Mouse (Mus musculus): Measurements from ENCODE around the gene Prodh2. TPM values are rescaled to one million over a fixed set of nuclear protein-coding genes. Genes with fewer than 3 reads are reported as not detected.
"Not testable (repeated sequence)": the region's sequence is repeated elsewhere in the genome, so short reads cannot be mapped to it uniquely, and the experiment has no call there.

Gene Prodh2
- total RNA-seq, 1 experiment from 2014 or later = not detected

DNA sequence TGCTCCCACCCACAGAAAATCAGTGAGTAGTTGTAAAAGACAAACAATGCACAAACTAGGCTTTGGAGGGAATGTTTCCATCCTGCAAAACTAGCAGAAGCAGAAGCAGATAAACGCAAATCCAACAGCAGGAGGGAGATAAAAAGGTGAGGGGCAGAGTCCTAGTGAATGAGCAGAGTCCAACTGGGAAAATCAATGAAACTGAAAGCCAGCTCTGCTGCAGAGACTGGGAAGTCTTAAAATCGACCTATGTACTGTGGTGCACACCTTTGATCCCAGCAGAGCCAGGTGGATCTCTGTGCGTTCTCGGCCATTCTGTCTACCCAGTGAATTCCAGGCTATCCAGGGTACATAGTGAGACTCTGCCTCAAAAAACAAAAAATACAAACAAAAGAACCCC is 18.4 kb upstream of the Prodh2 start:
- no peak for ATAC-seq (replicated peaks in 1 of 2; ENCODE audit: insufficient read depth in 1 of 2, low FRiP score in 2 of 2, low TSS enrichment in 1 of 2, low read depth in 1 of 2, poor library complexity in 2 of 2, severe bottlenecking in 2 of 2)

DNA sequence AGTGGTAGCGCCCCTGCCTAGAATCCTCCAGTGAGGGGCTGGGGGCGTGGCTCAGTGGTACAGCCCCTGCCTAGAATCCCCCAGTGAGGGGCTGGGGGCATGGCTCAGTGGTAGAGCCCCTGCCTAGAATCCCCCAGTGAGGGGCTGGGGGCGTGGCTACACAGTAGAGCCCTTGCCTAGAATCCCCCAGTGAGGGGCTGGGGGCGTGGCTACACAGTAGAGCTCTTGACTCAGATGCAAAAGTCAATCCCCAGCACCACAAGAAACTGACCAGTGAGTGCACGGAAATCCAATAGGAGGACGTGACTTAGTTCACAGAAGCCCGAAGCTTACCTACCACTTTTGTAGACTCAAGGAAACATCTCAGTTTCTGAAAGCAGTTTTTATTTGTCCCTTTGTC is 17.3 kb upstream of the Prodh2 start:
- not testable (repeated sequence) for ATAC-seq (replicated peaks in 1 of 2; ENCODE audit: insufficient read depth in 1 of 2, low FRiP score in 2 of 2, low TSS enrichment in 1 of 2, low read depth in 1 of 2, poor library complexity in 2 of 2, severe bottlenecking in 2 of 2)

DNA sequence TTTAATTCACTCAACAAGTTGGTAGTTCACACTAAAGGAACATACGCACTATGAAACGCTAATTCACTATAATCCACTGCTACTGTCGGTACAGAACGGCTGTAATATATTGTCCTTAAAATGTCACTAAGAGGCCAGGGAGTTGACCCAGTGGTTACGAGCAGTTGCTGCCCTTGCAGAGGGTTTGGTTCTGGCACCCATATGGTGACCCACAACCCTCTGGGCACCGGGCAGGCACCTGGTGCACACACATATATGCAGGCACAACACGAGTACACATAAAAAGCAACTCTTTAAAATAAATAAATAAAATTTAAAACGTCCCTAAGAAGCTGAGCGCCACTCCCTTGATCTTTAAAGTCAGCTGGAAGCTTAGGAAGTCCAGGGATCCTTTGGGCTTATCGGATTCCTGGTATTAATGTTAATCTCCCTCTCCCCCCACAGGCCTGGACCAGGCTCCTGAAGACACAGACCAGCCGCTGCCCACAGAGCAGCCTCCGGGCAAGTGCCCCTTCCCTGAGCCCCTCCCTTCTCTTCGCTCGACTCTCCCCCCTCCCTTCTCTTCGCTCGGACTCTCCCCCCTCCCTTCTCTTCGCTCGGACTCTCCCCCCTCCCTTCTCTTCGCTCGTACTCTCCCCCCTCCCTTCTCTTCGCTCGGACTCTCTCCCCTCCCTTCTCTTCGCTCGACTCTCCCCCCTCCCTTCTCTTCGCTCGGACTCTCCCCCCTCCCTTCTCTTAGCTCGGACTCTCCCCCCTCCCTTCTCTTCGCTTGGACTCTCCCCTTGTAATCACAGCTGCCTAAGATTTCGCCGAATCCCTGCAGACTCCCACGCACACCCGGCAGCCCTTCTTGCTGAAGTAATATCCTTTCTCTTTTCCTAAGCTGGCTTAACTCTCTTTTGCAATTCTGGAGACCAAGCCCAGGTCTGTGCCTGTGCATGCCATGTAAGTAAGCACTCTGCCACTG is 15.7 kb upstream of the Prodh2 start:
- no peak for ATAC-seq (replicated peaks in 1 of 2; ENCODE audit: insufficient read depth in 1 of 2, low FRiP score in 2 of 2, low TSS enrichment in 1 of 2, low read depth in 1 of 2, poor library complexity in 2 of 2, severe bottlenecking in 2 of 2)

DNA sequence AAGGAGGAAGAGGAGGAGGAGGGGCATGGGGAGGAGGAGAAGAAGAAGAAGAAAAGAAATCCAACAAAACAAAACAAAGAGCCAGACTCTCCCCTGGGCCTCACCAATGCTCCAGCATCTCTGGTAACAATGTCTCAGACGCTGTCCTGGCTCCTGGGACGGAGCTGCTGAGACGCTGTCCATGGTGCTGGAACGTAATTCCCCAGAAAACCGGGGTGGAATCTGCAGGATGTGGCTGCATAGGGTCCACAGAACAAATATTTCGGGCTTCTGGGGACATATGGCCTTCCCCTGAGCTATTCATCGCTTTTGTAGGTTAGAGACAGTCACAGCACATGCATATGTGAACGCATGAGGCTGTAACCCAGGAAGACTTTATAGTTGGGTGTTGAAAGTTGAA is 9.2 kb upstream of the Prodh2 start:
- 0 out of 4 replicates have a peak, but pooled peaks of 1 of the 2 experiments have one; percentile 32 for ATAC-seq (replicated peaks in 1 of 2; ENCODE audit: insufficient read depth in 1 of 2, low FRiP score in 2 of 2, low TSS enrichment in 1 of 2, low read depth in 1 of 2, poor library complexity in 2 of 2, severe bottlenecking in 2 of 2)

DNA sequence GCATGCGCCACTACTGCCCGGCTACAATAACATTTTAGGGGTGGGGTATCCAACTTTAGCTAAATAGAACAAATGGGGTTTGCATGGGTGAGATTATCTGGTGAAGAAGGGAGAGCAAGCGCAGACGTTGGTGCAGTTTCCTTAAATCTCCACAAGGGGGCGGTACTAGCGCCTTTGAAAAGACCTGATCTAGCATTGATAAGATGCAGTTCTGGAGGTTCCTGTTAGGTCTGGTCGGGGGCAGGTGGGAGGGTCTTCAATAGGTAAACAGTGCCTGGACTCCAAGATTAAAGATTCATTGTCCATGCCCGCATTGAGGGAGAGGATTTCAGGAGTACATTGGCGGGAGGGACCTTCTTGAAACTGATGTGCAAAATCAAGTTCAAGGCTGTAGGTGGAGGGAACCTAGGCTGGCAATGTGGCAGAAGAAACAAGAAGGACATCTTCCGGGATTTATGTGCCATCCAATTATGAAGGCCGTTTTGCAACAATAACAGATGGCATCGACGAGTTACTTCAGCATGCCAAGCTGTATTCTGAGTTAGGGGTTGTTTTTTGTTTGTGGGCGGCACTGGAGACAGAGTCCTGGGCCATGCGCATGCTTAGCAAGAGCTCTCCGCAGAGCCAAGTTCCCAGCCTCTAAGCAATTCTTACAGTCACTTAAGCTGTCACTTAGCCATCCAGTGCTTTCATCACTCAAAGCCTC is 3.0 kb upstream of the Prodh2 start:
- ATAC-seq (replicated peaks in 1 of 2; ENCODE audit: insufficient read depth in 1 of 2, low FRiP score in 2 of 2, low TSS enrichment in 1 of 2, low read depth in 1 of 2, poor library complexity in 2 of 2, severe bottlenecking in 2 of 2) = no peak

DNA sequence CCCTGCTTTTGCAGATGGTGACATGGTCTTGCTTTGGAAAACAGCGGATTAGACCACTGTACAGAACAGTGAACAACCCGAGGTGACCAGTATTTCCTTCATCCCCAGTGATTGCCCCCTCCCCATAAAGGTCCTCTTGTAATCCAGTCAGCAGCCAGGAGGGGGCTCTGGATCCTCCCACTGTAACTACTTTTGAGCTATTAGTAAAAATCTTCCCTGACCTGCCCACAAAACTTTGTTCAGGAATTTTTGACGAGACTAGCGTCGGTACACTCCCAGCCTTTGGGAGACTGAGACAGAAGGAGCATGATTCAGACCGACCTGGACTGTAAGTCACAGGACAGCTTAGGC is 2.5 kb upstream of the Prodh2 start:
- ATAC-seq (replicated peaks in 1 of 2; ENCODE audit: insufficient read depth in 1 of 2, low FRiP score in 2 of 2, low TSS enrichment in 1 of 2, low read depth in 1 of 2, poor library complexity in 2 of 2, severe bottlenecking in 2 of 2) = no peak

DNA sequence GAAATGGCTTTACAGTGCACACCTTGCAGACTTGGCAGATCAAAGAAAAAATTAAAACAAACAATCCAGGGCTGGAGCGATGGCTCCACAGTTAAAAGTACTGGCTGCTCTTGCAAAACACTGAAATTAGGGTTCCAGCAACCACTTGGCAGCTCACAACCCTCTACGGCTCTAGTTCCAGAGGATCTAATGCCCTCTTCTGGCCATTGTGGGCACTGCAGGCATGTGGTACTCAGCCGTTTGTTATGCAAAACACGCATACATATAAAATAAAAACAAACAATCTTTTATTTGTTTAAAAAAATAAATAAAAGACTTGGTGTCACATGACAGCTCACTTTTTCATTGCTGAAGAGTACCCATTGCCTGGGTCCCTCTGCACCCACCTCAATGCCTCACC is 657 bp upstream of the Prodh2 start:
- peak; percentile 51 to 59; a peak in 2 of 4 replicates for ATAC-seq (replicated peaks in 1 of 2; ENCODE audit: insufficient read depth in 1 of 2, low FRiP score in 2 of 2, low TSS enrichment in 1 of 2, low read depth in 1 of 2, poor library complexity in 2 of 2, severe bottlenecking in 2 of 2)

DNA sequence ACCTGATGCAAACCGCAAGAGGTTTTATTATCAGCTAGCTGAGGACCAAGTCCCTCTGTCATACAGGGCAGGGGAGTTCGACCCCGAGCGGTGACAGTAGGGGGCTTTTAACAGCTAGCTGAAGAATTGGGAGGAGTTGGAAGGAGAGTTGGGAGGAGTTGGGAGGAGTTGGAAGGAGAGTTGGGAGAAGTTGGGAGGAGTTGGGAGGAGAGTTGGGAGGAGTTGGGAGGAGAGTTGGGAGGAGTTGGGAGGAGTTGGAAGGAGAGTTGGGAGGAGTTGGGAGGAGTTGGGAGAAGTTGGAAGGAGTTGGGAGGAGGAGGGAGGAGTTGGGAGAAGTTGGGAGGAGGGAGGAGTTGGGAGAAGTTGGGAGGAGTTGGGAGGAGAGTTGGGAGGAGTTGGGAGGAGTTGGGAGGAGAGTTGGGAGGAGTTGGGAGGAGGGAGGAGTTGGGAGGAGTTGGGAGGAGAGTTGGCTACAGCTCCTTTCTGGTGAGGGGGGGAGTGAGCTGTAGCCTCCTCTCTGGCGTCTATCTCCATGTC is 2.2 kb downstream of the Prodh2 start:
- ATAC-seq (replicated peaks in 1 of 2; ENCODE audit: insufficient read depth in 1 of 2, low FRiP score in 2 of 2, low TSS enrichment in 1 of 2, low read depth in 1 of 2, poor library complexity in 2 of 2, severe bottlenecking in 2 of 2) = not testable (repeated sequence)

DNA sequence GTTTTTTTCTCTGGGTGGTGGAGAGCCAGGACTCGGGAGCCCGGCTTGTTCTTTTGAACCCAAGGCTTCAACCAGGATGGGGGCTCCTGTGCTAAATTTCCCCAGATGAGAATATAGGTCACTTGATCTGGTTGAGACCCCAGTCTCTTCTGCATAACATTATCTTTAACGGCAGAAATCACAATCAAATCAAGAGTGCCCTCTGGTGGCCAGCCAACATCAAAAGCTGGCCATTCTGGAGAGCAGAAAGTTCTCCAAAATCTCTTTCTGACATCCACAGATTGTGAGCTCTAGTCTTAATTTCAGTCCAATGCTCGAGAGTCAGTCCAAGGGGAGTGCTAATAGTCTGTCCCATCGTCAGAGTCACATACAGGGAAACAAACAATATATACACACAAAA is 7.7 kb downstream of the Prodh2 start:
- ATAC-seq (replicated peaks in 1 of 2; ENCODE audit: insufficient read depth in 1 of 2, low FRiP score in 2 of 2, low TSS enrichment in 1 of 2, low read depth in 1 of 2, poor library complexity in 2 of 2, severe bottlenecking in 2 of 2) = not testable (repeated sequence)

DNA sequence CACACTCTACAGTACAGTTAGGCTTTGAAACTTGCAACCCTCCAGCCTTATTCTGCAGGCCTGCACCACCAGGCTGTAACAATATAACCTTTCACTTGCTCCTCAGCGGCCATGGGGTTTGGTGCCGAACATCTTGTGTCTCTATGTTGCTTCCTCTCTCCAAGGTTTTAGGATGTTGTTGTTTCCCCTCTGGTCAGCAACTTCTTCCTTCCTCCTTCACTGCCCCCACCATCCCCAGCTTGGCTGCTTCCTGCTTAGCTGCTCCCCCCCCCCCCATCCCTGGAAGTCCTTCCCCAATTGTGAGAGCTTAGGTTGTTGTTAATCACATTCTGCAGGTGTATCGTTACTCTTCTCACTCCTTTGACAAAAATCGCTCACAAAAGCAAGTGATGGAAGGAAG is 14.6 kb downstream of the Prodh2 start:
- no peak for ATAC-seq (replicated peaks in 1 of 2; ENCODE audit: insufficient read depth in 1 of 2, low FRiP score in 2 of 2, low TSS enrichment in 1 of 2, low read depth in 1 of 2, poor library complexity in 2 of 2, severe bottlenecking in 2 of 2)

DNA sequence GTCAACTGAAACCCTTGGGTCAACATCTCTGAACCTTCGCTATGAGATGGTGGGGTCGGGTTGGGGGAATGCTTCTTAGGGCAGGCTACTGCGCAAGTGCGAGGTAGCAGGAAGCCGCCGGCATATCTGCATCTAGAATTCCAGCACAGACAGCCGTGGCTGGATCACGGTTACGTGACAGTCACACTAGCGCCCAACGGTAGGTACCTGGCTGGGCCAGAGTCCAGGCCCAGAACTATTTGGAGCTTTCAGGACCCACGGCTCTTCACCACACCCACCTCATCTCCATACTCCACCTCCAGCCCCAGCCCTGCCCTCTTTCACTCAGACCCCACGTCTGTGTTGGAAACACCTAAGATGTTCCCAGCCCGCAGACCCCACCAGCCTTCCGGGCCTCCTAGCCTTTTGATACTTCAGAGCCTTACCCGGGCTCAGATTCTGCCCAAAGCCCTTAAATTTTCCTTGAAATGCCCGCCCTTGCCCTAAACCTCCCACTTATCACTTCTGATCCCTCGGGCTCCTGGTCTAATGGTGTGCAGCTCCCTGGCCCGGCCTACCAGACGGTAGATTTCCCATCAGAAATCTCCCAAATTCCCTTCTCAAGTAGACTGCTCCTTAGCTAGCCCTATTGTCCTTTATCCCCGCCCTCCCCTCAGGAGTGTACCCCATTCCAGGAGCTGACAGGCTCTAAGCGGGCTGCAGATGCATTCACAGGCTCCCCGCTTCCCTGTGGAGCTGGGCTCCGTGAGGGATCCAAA is 21.8 kb downstream of the Prodh2 start:
- ATAC-seq (replicated peaks in 1 of 2; ENCODE audit: insufficient read depth in 1 of 2, low FRiP score in 2 of 2, low TSS enrichment in 1 of 2, low read depth in 1 of 2, poor library complexity in 2 of 2, severe bottlenecking in 2 of 2) = no peak

DNA sequence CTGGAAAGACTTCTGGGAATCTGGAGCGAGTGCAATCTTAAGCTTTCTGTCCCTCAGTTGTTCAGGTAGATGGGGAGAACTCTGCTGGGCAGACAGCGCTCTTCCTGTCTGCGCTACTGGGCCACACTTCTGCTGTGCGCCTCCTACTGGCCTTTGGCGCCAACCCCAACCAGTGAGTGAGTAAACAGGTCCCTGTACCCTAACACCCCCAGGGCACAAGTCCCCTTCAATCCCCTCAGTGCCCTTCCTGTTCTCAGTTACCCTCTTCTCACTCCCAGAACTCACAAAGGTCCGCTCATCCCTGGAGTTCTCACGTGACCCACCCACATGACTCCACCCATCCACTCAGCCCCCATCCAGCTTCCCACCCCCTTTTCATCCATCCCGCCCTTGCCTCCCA is 24.9 kb downstream of the Prodh2 start:
- ATAC-seq (replicated peaks in 1 of 2; ENCODE audit: insufficient read depth in 1 of 2, low FRiP score in 2 of 2, low TSS enrichment in 1 of 2, low read depth in 1 of 2, poor library complexity in 2 of 2, severe bottlenecking in 2 of 2) = no peak

DNA sequence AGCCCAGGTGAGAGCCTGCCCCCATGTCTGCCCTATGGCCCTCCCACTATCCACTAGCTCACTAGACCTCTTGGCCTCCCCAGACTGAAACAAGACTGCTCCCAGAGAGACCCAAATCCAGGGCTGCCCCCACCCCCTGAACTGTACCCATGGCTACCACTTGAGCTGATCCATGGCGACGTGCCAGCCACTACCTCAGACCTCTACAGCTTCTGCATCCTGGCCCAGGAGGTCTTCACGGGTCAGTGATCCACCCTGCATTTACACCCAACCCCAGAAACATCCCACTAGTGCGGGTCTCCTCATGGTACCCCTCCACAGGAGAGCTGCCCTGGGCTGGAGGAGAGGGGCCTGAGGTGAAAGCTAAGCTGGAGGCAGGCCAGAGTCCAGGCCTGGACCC is 27.0 kb downstream of the Prodh2 start:
- no peak for ATAC-seq (replicated peaks in 1 of 2; ENCODE audit: insufficient read depth in 1 of 2, low FRiP score in 2 of 2, low TSS enrichment in 1 of 2, low read depth in 1 of 2, poor library complexity in 2 of 2, severe bottlenecking in 2 of 2)

DNA sequence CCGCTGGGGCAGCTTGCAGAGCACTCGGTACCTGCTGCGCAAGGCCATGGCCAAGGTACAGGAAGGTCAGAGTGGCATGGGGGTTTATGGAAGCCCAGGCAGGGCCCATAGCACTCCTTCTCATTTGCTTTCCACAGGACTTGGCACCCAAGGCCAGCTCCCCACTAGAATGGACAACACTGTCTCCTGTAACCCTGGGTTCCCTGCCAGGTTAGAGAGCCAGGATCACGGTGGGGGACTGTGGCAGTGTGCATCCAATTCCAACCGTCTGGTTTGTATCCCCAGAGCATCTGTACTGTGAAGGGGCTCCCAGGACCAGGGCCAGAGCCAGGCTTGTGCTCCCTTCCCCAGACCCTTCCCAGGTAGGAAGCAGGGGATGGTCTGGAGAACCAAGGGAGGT is 27.4 kb downstream of the Prodh2 start:
- no peak for ATAC-seq (replicated peaks in 1 of 2; ENCODE audit: insufficient read depth in 1 of 2, low FRiP score in 2 of 2, low TSS enrichment in 1 of 2, low read depth in 1 of 2, poor library complexity in 2 of 2, severe bottlenecking in 2 of 2)

DNA sequence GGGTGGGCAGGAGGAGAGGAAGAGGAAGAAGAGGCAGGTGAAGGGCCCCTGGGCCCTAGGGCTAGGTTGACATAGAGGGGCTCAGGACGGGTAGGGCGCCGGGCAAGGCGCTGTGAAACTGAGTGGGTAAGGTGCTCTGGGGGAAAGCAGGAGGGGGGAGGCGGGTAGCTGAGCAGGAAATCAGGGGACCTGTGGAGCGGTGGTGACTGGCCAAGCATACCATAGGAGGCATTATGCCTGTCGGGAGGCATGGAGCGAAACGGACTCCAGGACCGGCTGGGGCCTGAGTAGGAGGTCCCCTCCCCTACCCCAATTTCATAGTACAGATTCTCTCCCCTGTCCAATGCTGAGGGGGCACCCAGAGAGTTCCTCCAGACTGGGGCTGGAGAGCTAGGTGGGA is 29.4 kb downstream of the Prodh2 start:
- no peak for ATAC-seq (replicated peaks in 1 of 2; ENCODE audit: insufficient read depth in 1 of 2, low FRiP score in 2 of 2, low TSS enrichment in 1 of 2, low read depth in 1 of 2, poor library complexity in 2 of 2, severe bottlenecking in 2 of 2)

DNA sequence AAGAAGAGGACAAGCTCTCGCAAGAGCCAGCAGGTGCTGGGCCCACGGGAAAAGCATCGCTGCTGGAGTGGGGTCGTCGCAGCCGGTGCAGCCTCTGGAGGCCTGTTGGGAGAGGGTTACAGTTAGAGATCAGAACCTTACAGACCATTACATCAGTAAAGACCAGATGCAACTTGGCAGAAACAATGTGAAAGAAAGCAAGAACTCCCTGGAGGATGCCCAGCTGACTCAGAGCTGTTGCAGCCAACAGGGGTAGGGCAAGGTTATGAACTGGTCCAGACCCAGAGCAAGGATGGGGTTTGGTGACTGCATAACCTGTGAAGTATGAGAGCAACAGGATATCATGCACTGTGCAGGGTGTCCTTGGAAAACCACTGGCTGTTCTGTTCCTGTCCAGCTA is 31.1 kb downstream of the Prodh2 start:
- no peak for ATAC-seq (replicated peaks in 1 of 2; ENCODE audit: insufficient read depth in 1 of 2, low FRiP score in 2 of 2, low TSS enrichment in 1 of 2, low read depth in 1 of 2, poor library complexity in 2 of 2, severe bottlenecking in 2 of 2)

DNA sequence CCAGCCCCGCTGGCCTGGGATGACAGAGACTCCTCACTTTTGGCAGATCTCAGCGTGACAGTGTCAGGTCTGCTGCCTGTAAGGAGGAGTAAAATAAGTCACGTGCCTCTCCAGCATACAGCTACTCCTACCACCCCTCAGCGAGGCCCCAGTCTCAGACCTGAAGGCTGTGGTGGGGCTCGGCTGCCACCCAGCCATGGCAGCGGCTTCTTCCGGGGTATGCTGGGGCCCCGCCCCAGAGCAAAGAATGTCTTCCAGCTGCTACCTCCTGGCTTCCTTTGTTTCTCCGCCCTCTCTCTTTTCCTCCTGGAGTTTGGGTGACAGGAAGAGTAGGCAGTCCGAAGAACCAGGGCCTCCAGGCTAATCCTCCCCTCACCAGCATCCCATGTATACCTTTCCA is 32.5 kb downstream of the Prodh2 start:
- ATAC-seq (replicated peaks in 1 of 2; ENCODE audit: insufficient read depth in 1 of 2, low FRiP score in 2 of 2, low TSS enrichment in 1 of 2, low read depth in 1 of 2, poor library complexity in 2 of 2, severe bottlenecking in 2 of 2) = no peak

DNA sequence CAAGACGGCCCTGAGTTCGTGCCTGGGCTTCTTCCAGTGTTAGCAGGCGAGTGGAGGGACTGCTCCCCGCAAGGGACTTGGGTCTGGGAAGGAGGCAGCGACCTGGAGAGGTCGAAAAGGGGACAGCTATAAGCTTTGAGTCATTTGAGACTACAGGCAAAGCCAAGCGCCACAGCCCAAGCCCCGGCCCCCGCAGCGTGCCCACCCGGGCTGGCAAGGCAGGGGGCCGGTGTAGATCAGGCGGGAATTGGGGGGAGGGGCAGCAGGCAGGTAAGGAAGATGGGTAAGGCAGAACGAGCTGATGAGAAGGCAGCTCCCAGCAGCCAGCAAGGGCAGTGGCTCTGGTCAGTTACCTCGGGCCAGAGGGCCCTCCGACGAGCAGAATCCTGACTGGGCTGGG is 33.0 kb downstream of the Prodh2 start:
- no peak for ATAC-seq (replicated peaks in 1 of 2; ENCODE audit: insufficient read depth in 1 of 2, low FRiP score in 2 of 2, low TSS enrichment in 1 of 2, low read depth in 1 of 2, poor library complexity in 2 of 2, severe bottlenecking in 2 of 2)

All from hematopoietic stem cell, adult 5-6 weeks (primary cell).